Mouse (Mus musculus) embryonic stem cell, embryonic (primary cell): ENCODE results near the gene Shb.

ENCODE experiments used
- CTCF ChIA-PET, 4 experiments: fragments of 300-600 bp in 2 of 4; fragments of 350-600 bp in 2 of 4; sonication (Branson Sonifier 250); formaldehyde crosslinking; loops; one replicate each; lab custom pipeline; 2022; ENCODE audit warnings: inconsistent platforms in 2 of 4; lab: Charles Lee
- POLR2A ChIA-PET, 4 experiments: fragments of 300-600 bp in 2 of 4; fragments of 350-600 bp in 2 of 4; sonication (Branson Sonifier 250); formaldehyde crosslinking; loops; one replicate each; lab custom pipeline; 2022; ENCODE audit warnings: antibody characterized with exemption in 4 of 4, inconsistent platforms in 1 of 4; lab: Charles Lee

Gene Shb

GRCm38 (mm10) chr4:45520375-45520774, 11.9 kb downstream of the Shb start:
- ChIA-PET POLR2A (interaction anchor here in 3 of 4 experiments (0.6 to 27.9 kb wide), 13 partner anchors 9 to 111 kb away, joined by 3 to 502 read pairs (median 7); partner anchors contain the start of genes Shb (in 1 of the 3) and Slc25a51 (in 1 of the 3)), CTCF (interaction anchor here in 3 of 4 experiments (0.6 to 1.5 kb wide), 4 partner anchors 21 to 87 kb away, joined by 3 read pairs; no protein-coding TSS in a partner anchor)

GRCm38 (mm10) chr4:45517399-45517798, 14.9 kb downstream of the Shb start:
- POLR2A ChIA-PET: interaction anchor here in 2 of 4 experiments (0.6 to 27.9 kb wide), 8 partner anchors 9 to 762 kb away, joined by 3 to 502 read pairs (median 4); partner anchors contain the start of genes Shb (in 1 of the 2) and Zcchc7 (in 1 of the 2)

GRCm38 (mm10) chr4:45515894-45516293, 16.4 kb downstream of the Shb start:
- ChIA-PET POLR2A (interaction anchor here in 2 of 4 experiments (3.5 to 27.9 kb wide), 4 partner anchors 8 to 25 kb away, joined by 10 to 502 read pairs (median 30); partner anchors contain the start of gene Shb (in 1 of the 2)), CTCF (interaction anchor here in 1 of 4 experiments (0.7 kb wide), 1 partner anchor 339 kb away, joined by 3 read pairs; no protein-coding TSS in a partner anchor)

More at GRCm38 (mm10) chr4:45517399-45517798, 14.9 kb downstream of the Shb start:
- CTCF ChIA-PET: no interaction called here

GRCm38 (mm10) chr4:45514406-45514805, 17.9 kb downstream of the Shb start:
- ChIA-PET CTCF (interaction anchor here in 2 of 4 experiments (0.7 to 1.4 kb wide), 2 partner anchors 15 to 16 kb away, joined by 3 read pairs; no protein-coding TSS in a partner anchor), POLR2A (interaction anchor here in 3 of 4 experiments (0.8 to 27.9 kb wide), 9 partner anchors 8 to 91 kb away, joined by 3 to 502 read pairs (median 4); no protein-coding TSS in a partner anchor)

DNA sequence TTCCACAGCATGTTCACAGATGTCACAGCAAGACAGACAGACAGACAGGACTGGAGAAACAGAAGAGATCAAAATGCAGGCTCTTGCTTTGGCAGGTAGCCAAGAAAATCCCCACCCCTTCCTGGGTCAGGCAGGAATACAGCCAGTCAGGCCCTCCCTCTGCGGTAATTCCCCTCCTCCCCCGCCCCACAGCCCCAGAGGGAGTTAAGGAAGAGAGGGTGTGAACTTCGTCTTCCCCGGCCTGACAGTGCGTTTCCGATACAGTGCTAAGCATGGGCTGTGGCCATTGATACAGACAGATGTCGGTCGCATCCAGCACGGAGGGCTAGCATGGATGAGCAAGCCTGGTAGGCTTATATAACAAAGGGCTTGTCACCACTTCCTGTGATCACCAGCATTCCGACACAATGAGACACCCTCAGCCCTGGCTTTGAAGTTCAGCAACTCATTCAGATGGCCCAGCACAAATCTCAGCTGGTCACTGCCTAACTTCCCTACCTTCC, 18.4 kb downstream of the Shb start:
- ChIA-PET CTCF (interaction anchor here in 3 of 4 experiments (0.5 to 1.4 kb wide), 4 partner anchors 15 to 120 kb away, joined by 3 to 7 read pairs (median 3); no protein-coding TSS in a partner anchor), POLR2A (interaction anchor here in 3 of 4 experiments (0.6 to 27.9 kb wide), 11 partner anchors 9 to 95 kb away, joined by 3 to 502 read pairs (median 4); no protein-coding TSS in a partner anchor)

DNA sequence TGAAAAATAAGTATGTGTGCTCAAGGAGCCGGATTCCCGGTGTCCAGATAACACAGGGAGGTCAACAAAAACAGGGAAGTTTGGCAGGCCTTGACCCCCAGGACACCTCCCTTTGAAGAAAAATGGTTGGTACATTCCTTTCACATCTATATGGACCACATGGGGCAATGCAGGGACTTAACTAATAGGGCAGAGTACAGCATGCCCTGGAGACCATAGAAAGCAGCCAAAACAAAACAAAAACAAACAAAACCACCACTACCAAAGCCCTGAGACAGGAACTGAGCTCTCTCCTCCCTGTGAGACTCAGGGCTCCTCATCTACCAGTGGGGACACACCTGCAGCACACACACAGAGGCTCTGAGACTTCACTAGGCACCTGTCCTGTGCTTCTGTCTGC, 18.9 kb downstream of the Shb start:
- ChIA-PET CTCF (interaction anchor here in 1 of 4 experiments (0.6 to 0.9 kb wide), 2 partner anchors 14 to 18 kb away, joined by 3 read pairs; no protein-coding TSS in a partner anchor), POLR2A (interaction anchor here in 3 of 4 experiments (0.5 to 27.9 kb wide), 12 partner anchors 10 to 215 kb away, joined by 3 to 502 read pairs (median 3); no protein-coding TSS in a partner anchor)

DNA sequence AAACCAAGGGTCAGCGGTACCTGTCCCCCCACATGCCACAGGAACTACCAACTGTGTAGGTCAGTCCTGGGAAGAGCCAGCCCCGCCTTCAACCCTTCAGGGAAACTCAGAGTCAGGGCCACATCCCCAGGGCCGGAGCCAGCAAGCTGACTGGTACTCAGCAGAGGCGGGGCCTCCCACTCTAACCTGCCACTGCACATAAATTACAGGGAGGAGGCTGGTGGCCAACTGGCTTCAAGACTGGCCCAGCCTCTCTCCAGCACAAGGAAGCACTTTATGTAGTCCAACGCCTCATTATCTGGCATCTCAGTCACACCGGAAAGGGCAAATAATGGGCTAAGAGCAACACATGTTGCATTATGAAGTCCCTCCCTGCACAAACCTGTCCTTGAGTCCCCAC, 22.1 kb downstream of the Shb start:
- ChIA-PET CTCF (interaction anchor here in 2 of 4 experiments (0.6 to 1.4 kb wide), 3 partner anchors 16 to 83 kb away, joined by 3 to 6 read pairs (median 3); no protein-coding TSS in a partner anchor), POLR2A (interaction anchor here in 3 of 4 experiments (0.6 to 27.9 kb wide), 19 partner anchors 11 to 87 kb away, joined by 3 to 502 read pairs (median 4); no protein-coding TSS in a partner anchor)

DNA sequence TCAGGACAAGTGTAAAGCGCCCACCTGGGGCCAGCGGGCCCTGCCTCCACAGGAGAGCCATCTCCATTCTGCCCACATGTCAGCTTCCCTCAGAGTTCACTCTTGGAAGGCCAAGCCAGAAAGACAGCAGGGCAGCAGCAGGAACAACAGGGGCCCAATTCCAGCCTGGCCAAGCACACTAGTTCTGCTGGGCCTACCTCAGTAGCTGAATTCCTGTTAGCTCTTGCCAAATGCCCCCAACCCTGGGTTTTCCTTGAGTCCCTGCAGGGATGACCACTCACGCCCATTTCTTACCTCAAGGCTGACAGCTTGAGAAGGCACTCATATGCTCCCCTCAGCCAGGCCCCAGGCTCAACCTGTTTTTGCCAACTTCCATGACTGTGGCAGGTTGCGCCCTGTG, 22.9 kb downstream of the Shb start:
- POLR2A ChIA-PET: interaction anchor here in 3 of 4 experiments (0.7 to 27.9 kb wide), 18 partner anchors 11 to 86 kb away, joined by 3 to 502 read pairs (median 5); no protein-coding TSS in a partner anchor
- CTCF ChIA-PET: interaction anchor here in 2 of 4 experiments (0.6 to 2.3 kb wide), 3 partner anchors 10 to 88 kb away, joined by 4 to 14 read pairs (median 8); no protein-coding TSS in a partner anchor

DNA sequence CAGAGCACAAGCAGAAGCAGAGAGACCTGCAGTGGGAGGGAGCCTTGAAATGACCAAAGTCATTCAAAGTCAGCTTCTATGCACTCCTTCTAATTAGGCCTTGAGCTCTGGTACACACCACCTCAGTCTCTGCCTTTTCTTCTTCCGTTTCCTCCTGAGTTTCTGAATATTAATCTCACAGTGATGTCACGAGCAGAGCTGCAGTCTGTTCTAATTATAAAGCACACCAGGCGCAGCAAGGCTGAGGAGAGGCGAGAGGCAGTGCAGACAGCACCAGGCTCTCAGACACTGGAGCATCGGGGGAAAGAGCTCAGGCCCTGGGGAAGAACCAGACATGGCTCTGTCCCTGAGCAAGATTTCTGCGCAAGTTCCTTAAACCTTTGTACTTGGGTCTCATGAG, 23.8 kb downstream of the Shb start:
- CTCF ChIA-PET: interaction anchor here in 1 of 4 experiments (2.3 kb wide), 1 partner anchor 9 kb away, joined by 8 read pairs; no protein-coding TSS in a partner anchor
- POLR2A ChIA-PET: interaction anchor here in 3 of 4 experiments (0.8 to 27.9 kb wide), 15 partner anchors 8 to 85 kb away, joined by 3 to 502 read pairs (median 5); no protein-coding TSS in a partner anchor

DNA sequence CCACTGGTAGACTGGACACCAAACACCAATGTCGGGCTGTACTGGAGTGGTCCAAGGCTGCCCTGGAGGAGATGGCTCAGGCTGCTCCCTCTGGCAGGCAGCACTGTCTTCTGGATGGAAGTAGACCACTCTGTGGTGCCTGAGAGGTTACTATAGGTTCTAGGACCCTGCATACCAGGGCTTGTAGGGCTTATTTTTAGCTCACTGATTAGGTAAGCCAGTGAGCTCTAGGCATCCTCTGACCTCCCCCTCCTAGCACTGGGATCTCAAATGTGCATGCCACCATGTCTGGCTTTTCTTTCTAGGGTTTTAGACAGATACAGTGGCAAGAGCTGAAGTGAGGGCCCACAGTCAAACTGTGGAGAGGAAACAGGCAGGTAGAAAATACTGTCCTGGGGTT, 24.8 kb downstream of the Shb start:
- POLR2A ChIA-PET: interaction anchor here in 3 of 4 experiments (0.5 to 27.9 kb wide), 27 partner anchors 8 to 300 kb away, joined by 3 to 502 read pairs (median 3); no protein-coding TSS in a partner anchor
- CTCF ChIA-PET: interaction anchor here in 1 of 4 experiments (0.6 to 2.3 kb wide), 2 partner anchors 8 to 87 kb away, joined by 3 to 8 read pairs; no protein-coding TSS in a partner anchor

- ChIA-PET CTCF (interaction anchor here in 1 of 4 experiments (0.6 kb wide), 1 partner anchor 87 kb away, joined by 3 read pairs; no protein-coding TSS in a partner anchor), POLR2A (interaction anchor here in 3 of 4 experiments (0.5 to 27.9 kb wide), 31 partner anchors 8 to 301 kb away, joined by 3 to 502 read pairs (median 3); no protein-coding TSS in a partner anchor)
These were observed 25.2 kb downstream of the Shb start for GRCm38 (mm10) chr4:45507039-45507438.

GRCm38 (mm10) chr4:45506613-45507012, 25.7 kb downstream of the Shb start:
- POLR2A ChIA-PET: interaction anchor here (0.6 to 27.9 kb wide), 29 partner anchors 9 to 424 kb away, joined by 3 to 502 read pairs (median 3); no protein-coding TSS in a partner anchor
- CTCF ChIA-PET: interaction anchor here in 1 of 4 experiments (0.8 kb wide), 1 partner anchor 314 kb away, joined by 3 read pairs; no protein-coding TSS in a partner anchor

GRCm38 (mm10) chr4:45505671-45506070, 26.6 kb downstream of the Shb start:
- CTCF ChIA-PET: interaction anchor here in 2 of 4 experiments (0.5 to 0.8 kb wide), 2 partner anchors 315 to 1773 kb away, joined by 3 to 4 read pairs; no protein-coding TSS in a partner anchor
- POLR2A ChIA-PET: interaction anchor here in 3 of 4 experiments (0.7 to 27.9 kb wide), 10 partner anchors 10 to 83 kb away, joined by 3 to 502 read pairs (median 8); no protein-coding TSS in a partner anchor

- CTCF ChIA-PET: no interaction called here
- POLR2A ChIA-PET: interaction anchor here in 2 of 4 experiments (7.5 to 29.5 kb wide), 2 partner anchors 14 to 15 kb away, joined by 81 to 502 read pairs; partner anchors contain the start of gene Shb (in 1 of the 2)
These were observed 27.1 kb downstream of the Shb start for GRCm38 (mm10) chr4:45505191-45505590.

DNA sequence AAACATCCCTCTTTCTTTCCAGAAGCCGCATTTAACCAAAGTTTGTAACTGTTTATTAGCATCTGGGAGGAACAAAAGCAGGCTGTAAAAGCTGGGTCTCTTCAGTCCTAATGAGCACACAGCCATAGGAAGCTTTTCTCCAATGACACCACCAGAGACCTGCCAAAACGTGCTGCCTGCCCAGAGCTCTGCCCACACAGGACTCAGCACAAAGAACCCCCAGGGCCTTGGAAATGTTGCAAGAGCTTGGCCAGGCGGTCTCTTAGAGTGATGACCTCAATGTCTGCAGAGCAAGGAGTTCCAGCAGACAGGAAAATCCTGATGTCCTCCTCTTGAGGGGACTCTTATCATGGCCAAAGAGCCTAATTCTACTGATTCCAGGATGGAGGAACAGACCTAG, 28.5 kb downstream of the Shb start:
- ChIA-PET CTCF (no interaction called here), POLR2A (interaction anchor here in 2 of 4 experiments (0.7 to 29.5 kb wide), 10 partner anchors 8 to 308 kb away, joined by 3 to 502 read pairs (median 14); partner anchors contain the start of gene Shb (in 1 of the 2))

GRCm38 (mm10) chr4:45503380-45503779, 28.9 kb downstream of the Shb start:
- ChIA-PET POLR2A (interaction anchor here in 2 of 4 experiments (0.7 to 29.5 kb wide), 10 partner anchors 8 to 308 kb away, joined by 3 to 502 read pairs (median 14); partner anchors contain the start of gene Shb (in 1 of the 2)), CTCF (no interaction called here)

- CTCF ChIA-PET: interaction anchor here in 1 of 4 experiments (0.5 kb wide), 1 partner anchor 110 kb away, joined by 8 read pairs; no protein-coding TSS in a partner anchor
- POLR2A ChIA-PET: interaction anchor here in 2 of 4 experiments (0.6 to 29.5 kb wide), 9 partner anchors 11 to 45 kb away, joined by 3 to 502 read pairs (median 21); partner anchors contain the start of gene Shb (in 1 of the 2)
These were observed 30.3 kb downstream of the Shb start for GRCm38 (mm10) chr4:45502002-45502401.
